Mouse (Mus musculus): ENCODE data around the gene Ehd4.
A peak's percentile ranks its signal among the peaks of the same experiment; 100 is the strongest.

Ehd4 gene

GRCm38 (mm10) chr2:120144390-120144789 lies 10.0 kb downstream of the Ehd4 start:
- no peak for DNase-seq (ENCODE audit: low spot score in 2 of 2)

- no peak for DNase-seq (ENCODE audit: low spot score in 2 of 2)
These were observed 12.1 kb downstream of the Ehd4 start for GRCm38 (mm10) chr2:120142336-120142735.

GRCm38 (mm10) chr2:120141671-120142070 lies 12.7 kb downstream of the Ehd4 start:
- DNase-seq (ENCODE audit: low spot score in 2 of 2) = no peak

GRCm38 (mm10) chr2:120140326-120140725 lies 14.1 kb downstream of the Ehd4 start:
- DNase-seq (ENCODE audit: low spot score in 2 of 2) = no peak

- no peak for DNase-seq (ENCODE audit: low spot score in 2 of 2)
These were observed 15.3 kb downstream of the Ehd4 start for GRCm38 (mm10) chr2:120139091-120139490.

GRCm38 (mm10) chr2:120137281-120137680 lies 17.1 kb downstream of the Ehd4 start:
- no peak for DNase-seq (ENCODE audit: low spot score in 2 of 2)

- peak; percentile 63 to 69 for DNase-seq (ENCODE audit: low spot score in 2 of 2)
These were observed 19.8 kb downstream of the Ehd4 start for GRCm38 (mm10) chr2:120134453-120135075.

GRCm38 (mm10) chr2:120131881-120132280 lies 22.5 kb downstream of the Ehd4 start:
- no peak for DNase-seq (ENCODE audit: low spot score in 2 of 2)

- DNase-seq (ENCODE audit: low spot score in 2 of 2) = no peak
These were observed 25.0 kb downstream of the Ehd4 start for GRCm38 (mm10) chr2:120129252-120129908.

- peak in 1 of 2 experiments; percentile 26 for DNase-seq (ENCODE audit: low spot score in 2 of 2)
These were observed 25.8 kb downstream of the Ehd4 start for GRCm38 (mm10) chr2:120128611-120129051.

- no peak for DNase-seq (ENCODE audit: low spot score in 2 of 2)
These were observed 26.4 kb downstream of the Ehd4 start for GRCm38 (mm10) chr2:120128011-120128410.

GRCm38 (mm10) chr2:120126901-120127300 lies 27.5 kb downstream of the Ehd4 start:
- no peak for DNase-seq (ENCODE audit: low spot score in 2 of 2)

- DNase-seq (ENCODE audit: low spot score in 2 of 2) = peak in 1 of 2 experiments; percentile 22
These were observed 28.0 kb downstream of the Ehd4 start for GRCm38 (mm10) chr2:120126408-120126807.

GRCm38 (mm10) chr2:120125461-120125860 lies 28.9 kb downstream of the Ehd4 start:
- DNase-seq (ENCODE audit: low spot score in 2 of 2) = no peak

- no peak for DNase-seq (ENCODE audit: low spot score in 2 of 2)
These were observed 29.5 kb downstream of the Ehd4 start for GRCm38 (mm10) chr2:120124946-120125345.

- DNase-seq (ENCODE audit: low spot score in 2 of 2) = no peak
These were observed 30.3 kb downstream of the Ehd4 start for GRCm38 (mm10) chr2:120124096-120124495.

- no peak for DNase-seq (ENCODE audit: low spot score in 2 of 2)
These were observed 31.4 kb downstream of the Ehd4 start for GRCm38 (mm10) chr2:120122983-120123382.

- DNase-seq (ENCODE audit: low spot score in 2 of 2) = no peak
These were observed 37.1 kb downstream of the Ehd4 start for GRCm38 (mm10) chr2:120117346-120117745.

GRCm38 (mm10) chr2:120116362-120116761 lies 38.0 kb downstream of the Ehd4 start:
- DNase-seq (ENCODE audit: low spot score in 2 of 2) = no peak

GRCm38 (mm10) chr2:120114977-120115376 lies 39.4 kb downstream of the Ehd4 start:
- no peak for DNase-seq (ENCODE audit: low spot score in 2 of 2)

- DNase-seq (ENCODE audit: low spot score in 2 of 2) = no peak
These were observed 40.4 kb downstream of the Ehd4 start for GRCm38 (mm10) chr2:120113963-120114362.

- no peak for DNase-seq (ENCODE audit: low spot score in 2 of 2)
These were observed 40.9 kb downstream of the Ehd4 start for GRCm38 (mm10) chr2:120113476-120113875.

GRCm38 (mm10) chr2:120111596-120111995 lies 42.8 kb downstream of the Ehd4 start:
- no peak for DNase-seq (ENCODE audit: low spot score in 2 of 2)
